Mouse (Mus musculus) MEL (cell line): ENCODE results near the gene Xpot. TPM values are rescaled to one million over a fixed set of nuclear protein-coding genes. Genes with fewer than 3 reads are reported as not detected.

ENCODE experiments used
- DNase-seq: peaks from one replicate; pipeline ENCODE4 v3.0.0; 2011; ENCODE audit warnings: low read depth, low spot score
- H3K27ac ChIP-seq: 2 replicates; pipeline ENCODE4 v1.5.1; 2012; ENCODE audit warnings: low read depth, mild to moderate bottlenecking, control low read depth, low read length, moderate library complexity; ENCODE audit not compliant: control insufficient read depth
- H3K27me3 ChIP-seq, 2 experiments: fragments of 150-350 bp in 1 of 2; sonication (generic) in 1 of 2; 2 replicates each; pipeline ENCODE4 v1.6.1; 2012; ENCODE audit warnings: low read length in 2 of 2, mild to moderate bottlenecking in 2 of 2, improper control_type of control experiment in 1 of 2, moderate library complexity in 1 of 2; ENCODE audit not compliant: insufficient read depth in 2 of 2, control insufficient read depth in 1 of 2
- H3K36me3 ChIP-seq, 2 experiments: 2 replicates each; pipeline ENCODE4 v1.6.1; 2012 to 2014; ENCODE audit warnings: low read length in 2 of 2, improper control_type of control experiment in 1 of 2, inconsistent platforms in 1 of 2, mild to moderate bottlenecking in 1 of 2; ENCODE audit not compliant: insufficient read depth in 2 of 2, control insufficient read depth in 1 of 2
- H3K4me1 ChIP-seq, 2 experiments: fragments of 150-350 bp in 1 of 2; sonication (generic) in 1 of 2; 2 replicates each; pipeline ENCODE4 v1.6.1; 2012; ENCODE audit warnings: low read length in 2 of 2, improper control_type of control experiment in 1 of 2, mild to moderate bottlenecking in 1 of 2; ENCODE audit not compliant: insufficient read depth in 2 of 2, control insufficient read depth in 1 of 2
- H3K4me3 ChIP-seq, 2 experiments: fragments of 150-350 bp in 1 of 2; sonication (generic) in 1 of 2; 2 replicates each; pipeline ENCODE4 v1.5.1; 2012; ENCODE audit warnings: low read depth in 2 of 2, low read length in 2 of 2, mild to moderate bottlenecking in 2 of 2, moderate library complexity in 2 of 2, control low read depth in 1 of 2, improper control_type of control experiment in 1 of 2; ENCODE audit not compliant: control insufficient read depth in 1 of 2, insufficient read depth in 1 of 2
- H3K79me2 ChIP-seq: 2 replicates; pipeline ENCODE4 v1.6.1; 2012; ENCODE audit warnings: mild to moderate bottlenecking, low read length, moderate library complexity; ENCODE audit not compliant: control insufficient read depth, poor library complexity, insufficient read depth
- H3K9ac ChIP-seq: 2 replicates; pipeline ENCODE4 v1.6.1; 2012; ENCODE audit warnings: low read depth, mild to moderate bottlenecking, control low read depth, low read length, moderate library complexity; ENCODE audit not compliant: control insufficient read depth, poor library complexity, severe bottlenecking
- H3K9me3 ChIP-seq: fragments of 150-350 bp; sonication (generic); replicated peaks from 2 replicates; pipeline ENCODE4 v1.6.1; 2012; ENCODE audit warnings: mild to moderate bottlenecking, low read length, improper control_type of control experiment, moderate library complexity; ENCODE audit not compliant: insufficient read depth
- CHD2 ChIP-seq: IDR thresholded peaks from 2 replicates; pipeline ENCODE4 v1.6.1; 2011; ENCODE audit warnings: low read length, improper control_type of control experiment
- ETS1 ChIP-seq: IDR thresholded peaks from 2 replicates; pipeline ENCODE4 v1.6.1; 2012; ENCODE audit warnings: low read depth, mild to moderate bottlenecking, inconsistent platforms, low read length, improper control_type of control experiment, moderate library complexity
- GABPA ChIP-seq: IDR thresholded peaks from 2 replicates; pipeline ENCODE4 v1.6.1; 2012; ENCODE audit warnings: low read depth, mild to moderate bottlenecking, inconsistent platforms, low read length, improper control_type of control experiment, moderate library complexity
- MAX ChIP-seq: IDR thresholded peaks from 2 replicates; pipeline ENCODE4 v1.6.1; 2011; ENCODE audit warnings: low read length, improper control_type of control experiment
- MXI1 ChIP-seq: IDR thresholded peaks from 2 replicates; pipeline ENCODE4 v1.6.1; 2011; ENCODE audit warnings: mild to moderate bottlenecking, low read depth, low read length, improper control_type of control experiment
- MYC ChIP-seq: IDR thresholded peaks from 2 replicates; pipeline ENCODE4 v1.6.1; 2011; ENCODE audit warnings: low read depth, mild to moderate bottlenecking, low read length, improper control_type of control experiment, moderate library complexity
- NELFE ChIP-seq: IDR thresholded peaks from 2 replicates; pipeline ENCODE4 v1.6.1; 2011; ENCODE audit warnings: low read depth, low read length, improper control_type of control experiment
- POLR2AphosphoS2 ChIP-seq: IDR thresholded peaks from 2 replicates; pipeline ENCODE4 v1.6.1; 2011; ENCODE audit warnings: low read length, improper control_type of control experiment
- RCOR1 ChIP-seq: IDR thresholded peaks from 2 replicates; pipeline ENCODE4 v1.6.1; 2012; ENCODE audit warnings: low read depth, mild to moderate bottlenecking, inconsistent platforms, low read length, improper control_type of control experiment
- SIN3A ChIP-seq: IDR thresholded peaks from 2 replicates; pipeline ENCODE4 v1.6.1; 2012; ENCODE audit warnings: low read length, improper control_type of control experiment, inconsistent platforms
- TBP ChIP-seq: IDR thresholded peaks from 2 replicates; pipeline ENCODE4 v1.8.0; 2011; ENCODE audit warnings: low read depth, low read length, improper control_type of control experiment
- USF1 ChIP-seq: IDR thresholded peaks from 2 replicates; pipeline ENCODE4 v1.6.1; 2014; ENCODE audit warnings: low read depth, mild to moderate bottlenecking, inconsistent platforms, low read length, improper control_type of control experiment, moderate library complexity
- ZKSCAN1 ChIP-seq: IDR thresholded peaks from 2 replicates; pipeline ENCODE4 v1.6.1; 2012; ENCODE audit warnings: low read depth, mild to moderate bottlenecking, inconsistent platforms, low read length, improper control_type of control experiment, moderate library complexity
- ZNF384 ChIP-seq: IDR thresholded peaks from 2 replicates; pipeline ENCODE4 v1.6.1; 2012; ENCODE audit warnings: low read depth, mild to moderate bottlenecking, inconsistent platforms, low read length, improper control_type of control experiment
- polyA plus RNA-seq, 2 experiments: library from polyadenylated mRNA; stranded (reverse) in 1 of 2; unstranded in 1 of 2; fragments of >175 nt in 1 of 2; fragments of >200 nt in 1 of 2; gene quantifications; 2 replicates each; pipeline versions ENCODE4 v1.2.1 to v1.2.4; 2012; ENCODE audit warnings: low replicate concordance in 2 of 2, low read depth in 1 of 2; ENCODE audit not compliant: insufficient read length in 2 of 2, insufficient read depth in 1 of 2, missing spikeins in 1 of 2
- total RNA-seq: library from RNA; depleted of rRNA; stranded (reverse); fragments of 300-350 nt; gene quantifications from 2 replicates; pipeline ENCODE4 v1.2.3, GENCODE M21; 2012

The Xpot gene
- total and polyA plus RNA-seq, 3 experiments = 122 to 304 (median 154) TPM

GRCm38 (mm10) chr10:121625407-121626185, 536 bp downstream of the Xpot start (continued):
- no peak for TF ChIP-seq ZKSCAN1
- TF ChIP-seq, all 39 proteins: peak for 6

GRCm38 (mm10) chr10:121625006-121625405, 1.1 kb downstream of the Xpot start:
- peaks cover 12 to 16% of the 10 kb centered on the region in 2 experiments for H3K36me3 ChIP-seq
- peak overlapping the region; percentile 94 for H3K9ac ChIP-seq
- H3K4me1 ChIP-seq = peaks cover 0 to 18% of the 10 kb centered on the region in 2 experiments; a peak in 3 of 4 replicates
- H3K27me3 ChIP-seq = no peaks in the 10 kb centered on the region
- H3K79me2 ChIP-seq = peaks cover 53% of the 10 kb centered on the region
- TF ChIP-seq MAX (peak; percentile 70; the same call in 1 of the 2 replicates), ETS1 (peak; percentile 34; the same call in 1 of the 2 replicates), NELFE (no peak), CHD2 (no peak), POLR2AphosphoS2 (peak; percentile 30; the same call in 1 of the 2 replicates), ZNF384 (0 out of 2 replicates have a peak, but pooled peaks have one; percentile 23), MXI1 (peak; percentile 89; the same call in 1 of the 2 replicates), MYC (peak; percentile 89), SIN3A (peak; percentile 76), TBP (no peak)
- DNase-seq = peak; percentile 41
- H3K4me3 ChIP-seq = peak overlapping the region; percentile 88 to 89
- H3K27ac ChIP-seq = peak overlapping the region; percentile 91
- no peaks in the 10 kb centered on the region for H3K9me3 ChIP-seq

- Histone ChIP-seq H3K9me3 (no peaks in the 10 kb centered on the region), H3K4me3 (no peak overlapping the region), H3K4me1 (peaks cover 0 to 12% of the 10 kb centered on the region in 2 experiments; a peak in 3 of 4 replicates), H3K79me2 (peaks cover 53% of the 10 kb centered on the region), H3K9ac (peak overlapping the region; percentile 6; the same call in 1 of the 2 replicates), H3K27ac (no peak overlapping the region), H3K27me3 (no peaks in the 10 kb centered on the region), H3K36me3 (peaks cover 13 to 19% of the 10 kb centered on the region in 2 experiments)
- no peak for TF ChIP-seq GABPA
- no peak for TF ChIP-seq ZKSCAN1
- TF ChIP-seq RCOR1 = no peak
- no peak for TF ChIP-seq USF1
- no peak for DNase-seq
These were observed 2.5 kb downstream of the Xpot start for GRCm38 (mm10) chr10:121623670-121624069.
